Comparison of ENCODE assay signal across 11 mouse cellular contexts in genomic region chr2:35446798-35447197, GRCm38 (mm10). TPM values are rescaled to one million over a fixed set of nuclear protein-coding genes. Genes with fewer than 3 reads are reported as not detected.
DNase-seq lines count a peak whose midpoint lies in the region; ATAC-seq and TF ChIP-seq lines count a peak whose summit lies in the region.
"Had no signal": no experiment of that assay in that cellular context is flagged by ENCODE, and none has a peak within 500 bp of the region (broad histone marks: within the 10 kb centered on the region; RNA-seq: fewer than 3 reads in every experiment).

No protein-coding gene starts in this region.

- peak overlapping the region; percentile 40 to 57 for H3K4me3 ChIP-seq in ES-E14 (ENCODE audit: insufficient read depth in 1 of 2, low read depth in 1 of 2, low read length in 2 of 2, poor library complexity in 1 of 2, severe bottlenecking in 1 of 2)
- H3K4me3 ChIP-seq in heart, embryonic 16.5 days (ENCODE audit: low read length) = no peak overlapping the region
- no peak overlapping the region for H3K4me3 ChIP-seq in limb, embryonic 10.5 days
- H3K4me3 ChIP-seq in forebrain, embryonic 16.5 days (replicated peaks; ENCODE audit: low read length) = no peak overlapping the region
- H3K4me3 ChIP-seq: layer of hippocampus, adult 2 months; midbrain, embryonic 12.5 days had no signal

- 0 out of 2 replicates have a peak overlapping the region, but pooled peaks have one; percentile 4 for H3K4me2 ChIP-seq in heart, embryonic 16.5 days (ENCODE audit: low read depth, low read length)
- no peak overlapping the region for H3K4me2 ChIP-seq in forebrain, embryonic 16.5 days (ENCODE audit: low read length)
- H3K4me2 ChIP-seq: midbrain, embryonic 12.5 days had no signal

- DNase-seq in adrenal gland, postnatal 14 days = peak; percentile 41
- DNase-seq in adrenal gland, postnatal 10 days = no peak
- DNase-seq in ES-E14 (ENCODE audit: low read depth, low spot score) = no peak
- peak; percentile 28 for DNase-seq in limb, embryonic 10.5 days (ENCODE audit: low spot score)
- no peak for DNase-seq in retina, embryonic 14.5 days (ENCODE audit: low spot score)
- no peak for DNase-seq in Muller cell, postnatal 12 days (ENCODE audit: inconsistent ontology term)

- H3K27me3 ChIP-seq in heart, embryonic 16.5 days (ENCODE audit: control insufficient read depth, insufficient read depth, low read length) = no peaks in the 10 kb centered on the region
- peaks cover 9% of the 10 kb centered on the region; the same call in 1 of the 2 replicates for H3K27me3 ChIP-seq in limb, embryonic 10.5 days (ENCODE audit: low read depth, poor library complexity, severe bottlenecking)
- H3K27me3 ChIP-seq in forebrain, embryonic 16.5 days (replicated peaks; ENCODE audit: control insufficient read depth, insufficient read depth, low read length) = no peaks in the 10 kb centered on the region
- H3K27me3 ChIP-seq: midbrain, embryonic 12.5 days had no signal

- WGBS in heart, embryonic 16.5 days = 68% methylated on average over 8 of the region's 8 CpGs
- 86% methylated on average over 8 of the region's 8 CpGs for WGBS in limb, embryonic 10.5 days
- WGBS in forebrain, embryonic 16.5 days = 92% methylated on average over 8 of the region's 8 CpGs

- in situ Hi-C loops in ES-E14 (cut with MboI; ENCODE audit: low sequenced_read_pairs in 2 of 2, unreplicated experiment in 2 of 2) = no loop called here

- peaks cover under 1% of the 10 kb centered on the region; the same call in 1 of the 2 replicates for H3K36me3 ChIP-seq in ES-E14 (ENCODE audit: control insufficient read depth, insufficient read depth, low read length, poor library complexity, severe bottlenecking)
- no peaks in the 10 kb centered on the region for H3K36me3 ChIP-seq in heart, embryonic 16.5 days (ENCODE audit: control insufficient read depth, insufficient read depth)
- H3K36me3 ChIP-seq in limb, embryonic 10.5 days = no peaks in the 10 kb centered on the region
- no peaks in the 10 kb centered on the region for H3K36me3 ChIP-seq in forebrain, embryonic 16.5 days (ENCODE audit: control insufficient read depth, insufficient read depth)
- H3K36me3 ChIP-seq: midbrain, embryonic 12.5 days had no signal

- no peak; the same call in 1 of the 2 replicates for ATAC-seq in heart, embryonic 16.5 days (replicated peaks; ENCODE audit: extremely low read depth, insufficient read depth, low FRiP score)
- ATAC-seq in forebrain, embryonic 16.5 days = no peak

- H3K4me1 ChIP-seq in ES-E14 (ENCODE audit: control insufficient read depth in 2 of 2, insufficient read depth in 2 of 2, low read length in 2 of 2, poor library complexity in 1 of 2) = peaks cover 11 to 22% of the 10 kb centered on the region in 2 experiments
- peaks cover 61% of the 10 kb centered on the region for H3K4me1 ChIP-seq in heart, embryonic 16.5 days (ENCODE audit: control insufficient read depth, insufficient read depth, low read length)
- peaks cover 72% of the 10 kb centered on the region for H3K4me1 ChIP-seq in limb, embryonic 10.5 days
- H3K4me1 ChIP-seq in forebrain, embryonic 16.5 days (replicated peaks; ENCODE audit: control insufficient read depth, insufficient read depth, low read length) = no peaks in the 10 kb centered on the region

- H3K9ac ChIP-seq in ES-E14 (ENCODE audit: insufficient read depth, low read depth, low read length, poor library complexity, severe bottlenecking) = peak overlapping the region; percentile 37; the same call in 1 of the 2 replicates
- no peak overlapping the region for H3K9ac ChIP-seq in heart, embryonic 16.5 days (ENCODE audit: low read length)
- no peak overlapping the region for H3K9ac ChIP-seq in forebrain, embryonic 16.5 days (replicated peaks; ENCODE audit: low read depth, low read length)
- H3K9ac ChIP-seq: midbrain, embryonic 12.5 days had no signal

- H3K9me3 ChIP-seq in ES-E14 (ENCODE audit: control insufficient read depth, insufficient read depth, low read depth, low read length) = no peaks in the 10 kb centered on the region
- no peaks in the 10 kb centered on the region for H3K9me3 ChIP-seq in heart, embryonic 16.5 days (replicated peaks; ENCODE audit: control insufficient read depth, low read length)
- H3K9me3 ChIP-seq in limb, embryonic 10.5 days (replicated peaks) = no peaks in the 10 kb centered on the region
- H3K9me3 ChIP-seq in forebrain, embryonic 16.5 days (ENCODE audit: control insufficient read depth, low read length) = no peaks in the 10 kb centered on the region
- H3K9me3 ChIP-seq: midbrain, embryonic 12.5 days had no signal

- peak overlapping the region; percentile 32; the same call in 1 of the 2 replicates for H3K27ac ChIP-seq in ES-E14 (ENCODE audit: insufficient read depth, low read depth, low read length, poor library complexity, severe bottlenecking)
- peak overlapping the region; percentile 64 for H3K27ac ChIP-seq in heart, embryonic 16.5 days (ENCODE audit: low read length)
- no peak overlapping the region; the same call in 1 of the 2 replicates for H3K27ac ChIP-seq in limb, embryonic 10.5 days
- H3K27ac ChIP-seq in forebrain, embryonic 16.5 days (ENCODE audit: low read length) = no peak overlapping the region
- H3K27ac ChIP-seq: layer of hippocampus, adult 2 months; midbrain, embryonic 12.5 days had no signal

TF ChIP-seq in ES-E14, 5 proteins besides CTCF, POLR2A, EP300 and RAD21:
- TF ChIP-seq CHD2 (IDR thresholded peaks at IDR 0.05; ENCODE audit: low read depth, low read length) (no peak), ZC3H11A (IDR thresholded peaks at IDR 0.05; ENCODE audit: borderline replicate concordance, low read depth, low read length) (no peak), HCFC1 (IDR thresholded peaks at IDR 0.05; ENCODE audit: borderline replicate concordance, insufficient read depth, low read length) (no peak), ZNF384 (IDR thresholded peaks at IDR 0.05; ENCODE audit: low read depth, low read length) (no peak), MAFK (IDR thresholded peaks at IDR 0.05; ENCODE audit: insufficient read depth, low read depth, low read length) (no peak)

RNA-seq across cellular contexts. Expression of gene Ggta1, which starts 16.2 kb away (rescaled TPM):
- 14.3 and 16.6 TPM in 2 replicates for total RNA-seq in adrenal gland, postnatal 14 days (2021)
- 10 to 100 TPM; 15.1 to 16.5 TPM for total RNA-seq in adrenal gland, postnatal 10 days (2021)
- total RNA-seq in ES-E14 (2012; rRNA removed) = 36.5 and 49.0 TPM in 2 replicates
- polyA plus RNA-seq in heart, embryonic 16.5 days (2015; fragmentation: Nextera tagmentation; extraction: Ambion mirVana) = 28.6 and 30.9 TPM in 2 replicates
- 6.5 and 6.6 TPM in 2 replicates for polyA plus RNA-seq in limb, embryonic 10.5 days (2016; fragmentation: Nextera tagmentation; extraction: Ambion mirVana)
- 4.1 and 6.5 TPM in 2 replicates for polyA plus RNA-seq in forebrain, embryonic 16.5 days (2015; fragmentation: Nextera tagmentation; extraction: Ambion mirVana)

RNA-seq across cellular contexts. Expression of gene 4930402F06Rik, which starts 49.8 kb away (rescaled TPM):
- total RNA-seq in adrenal gland, postnatal 14 days (2021) = not detected in 2 replicates
- not detected for total RNA-seq in adrenal gland, postnatal 10 days (2021)
- total RNA-seq in ES-E14 (2012; rRNA removed) = not detected in 2 replicates
- polyA plus RNA-seq in heart, embryonic 16.5 days (2015; fragmentation: Nextera tagmentation; extraction: Ambion mirVana) = not detected in 2 replicates
- not detected in 2 replicates for polyA plus RNA-seq in limb, embryonic 10.5 days (2016; fragmentation: Nextera tagmentation; extraction: Ambion mirVana)
- not detected in 2 replicates for polyA plus RNA-seq in forebrain, embryonic 16.5 days (2015; fragmentation: Nextera tagmentation; extraction: Ambion mirVana)
- total RNA-seq: layer of hippocampus, adult 2 months had no signal
- polyA plus RNA-seq: brain, embryonic 14.5 days; midbrain, embryonic 12.5 days had no signal

Comparison
In these comparisons a context has a peak if more than half of its experiments do, and no peak if none do; other contexts are left out.
1. DNase-seq: peak in adrenal gland, postnatal 14 days (single experiment) and limb, embryonic 10.5 days (single experiment); none in adrenal gland, postnatal 10 days (single experiment), ES-E14 (single experiment), retina, embryonic 14.5 days (single experiment) and Muller cell, postnatal 12 days (single experiment).
2. H3K27ac ChIP-seq: peak in ES-E14 (single experiment) and heart, embryonic 16.5 days (single experiment); none in limb, embryonic 10.5 days (single experiment) and forebrain, embryonic 16.5 days (single experiment).
3. H3K4me3 ChIP-seq: peak in ES-E14 (2 of 2); none in heart, embryonic 16.5 days (single experiment), limb, embryonic 10.5 days (single experiment) and forebrain, embryonic 16.5 days (single experiment).